Comparison of ENCODE assay signal across 8 mouse cellular contexts in genomic region chr9:120601488-120602171, GRCm38 (mm10). TPM values are rescaled to one million over a fixed set of nuclear protein-coding genes. Genes with fewer than 3 reads are reported as not detected.
DNase-seq lines count a peak whose midpoint lies in the region; ATAC-seq and TF ChIP-seq lines count a peak whose summit lies in the region.

No protein-coding gene starts in this region.

- H3K4me3 ChIP-seq in layer of hippocampus, adult 2 months = no peak overlapping the region
- no peak overlapping the region for H3K4me3 ChIP-seq in lung, embryonic 14.5 days (ENCODE audit: low read depth, low read length)

- TF ChIP-seq CTCF in layer of hippocampus, adult 2 months (conservative IDR thresholded peaks at IDR 0.05) = peak; percentile 98
- peak; percentile 95 for TF ChIP-seq CTCF in lung, embryonic 14.5 days (IDR thresholded peaks at IDR 0.05; ENCODE audit: low read depth)

- no peaks in the 10 kb centered on the region; the same call in 1 of the 2 replicates for H3K4me1 ChIP-seq in lung, embryonic 14.5 days (ENCODE audit: insufficient read depth)

- H3K4me2 ChIP-seq in lung, embryonic 14.5 days = peak overlapping the region; percentile 48

- H3K36me3 ChIP-seq in lung, embryonic 14.5 days (ENCODE audit: insufficient read depth) = no peaks in the 10 kb centered on the region

- no peaks in the 10 kb centered on the region for H3K9me3 ChIP-seq in lung, embryonic 14.5 days (ENCODE audit: low read depth, low read length)

- H3K27ac ChIP-seq in layer of hippocampus, adult 2 months = no peak overlapping the region
- H3K27ac ChIP-seq in lung, embryonic 14.5 days (ENCODE audit: low read depth) = no peak overlapping the region

- no peak overlapping the region for H3K9ac ChIP-seq in lung, embryonic 14.5 days

- DNase-seq in Muller cell, postnatal 12 days (ENCODE audit: inconsistent ontology term) = peak; percentile 61
- DNase-seq in cerebellum, adult 9-10 months = peak; percentile 80
- DNase-seq in forelimb bud, embryonic 11.5 days (ENCODE audit: low read depth, low spot score) = peak; percentile 71
- peak; percentile 84 for DNase-seq in heart, postnatal 4 days
- DNase-seq in layer of hippocampus, adult 2 months (ENCODE audit: low spot score in 2 of 2) = peak; percentile 57 to 87
- peak; percentile 89 for DNase-seq in lung, embryonic 14.5 days
- DNase-seq in ovary, adult 18-20 months (ENCODE audit: low spot score) = peak; percentile 46
- DNase-seq in urinary bladder, adult 18-20 months (ENCODE audit: low spot score in 2 of 2) = peak; percentile 66 to 67

- ATAC-seq in lung, embryonic 14.5 days (ENCODE audit: insufficient read depth) = peak; percentile 66

- 12% methylated on average over 17 of the region's 17 CpGs for WGBS in lung, embryonic 14.5 days

- no peaks in the 10 kb centered on the region for H3K27me3 ChIP-seq in lung, embryonic 14.5 days (ENCODE audit: insufficient read depth, low read length)

RNA-seq across cellular contexts. Expression of gene Rpl14, which starts 30.4 kb away (rescaled TPM):
- 100 to 1,000 TPM; 434 to 461 TPM for total RNA-seq in heart, postnatal 4 days (2021)
- 100 to 1,000 TPM; 318 to 323 TPM for total RNA-seq in layer of hippocampus, adult 2 months (2021)
- 1,001 and 1,027 TPM in 2 replicates for polyA plus RNA-seq in lung, embryonic 14.5 days (2014; fragmentation: Nextera tagmentation; extraction: Ambion mirVana)
